Mouse (Mus musculus): ENCODE data around the gene Syngr3. TPM values are rescaled to one million over a fixed set of nuclear protein-coding genes. Genes with fewer than 3 reads are reported as not detected.

The Syngr3 gene
- not detected for total RNA-seq (2021)
- long read RNA-seq, experiment 1 = 0 reads
- long read RNA-seq, experiment 2 = 0 reads

GRCm38 (mm10) chr17:24689251-24690081, at the start of gene Syngr3:
Gene Syngr3, minus strand, starts transcription at chr17:24689955.
- intact Hi-C loops (cut with DNase I; ENCODE audit: low total_unique reads) = no loop called here

GRCm38 (mm10) chr17:24738238-24738637, 48.5 kb upstream of the Syngr3 start:
- no peak for DNase-seq
- intact Hi-C loops (cut with DNase I; ENCODE audit: low total_unique reads) = no loop called here

More at GRCm38 (mm10) chr17:24689251-24690081, at the start of gene Syngr3:
- no peak for DNase-seq

- no peak for DNase-seq
- intact Hi-C loops (cut with DNase I; ENCODE audit: low total_unique reads) = no loop called here
Measured at GRCm38 (mm10) chr17:24737135-24737810, 47.5 kb upstream of the Syngr3 start.

- intact Hi-C loops (cut with DNase I; ENCODE audit: low total_unique reads) = no loop called here
- DNase-seq = peak; percentile 97
Measured at GRCm38 (mm10) chr17:24736330-24737051, 46.7 kb upstream of the Syngr3 start, which contains the start of gene Msrb1. Gene Msrb1, plus strand, starts transcription at chr17:24736642.

GRCm38 (mm10) chr17:24735446-24735845, 45.7 kb upstream of the Syngr3 start:
- intact Hi-C loops (cut with DNase I; ENCODE audit: low total_unique reads) = no loop called here
- no peak for DNase-seq

- no peak for DNase-seq
- intact Hi-C loops (cut with DNase I; ENCODE audit: low total_unique reads) = no loop called here
Measured at GRCm38 (mm10) chr17:24734513-24734912, 44.8 kb upstream of the Syngr3 start.

- DNase-seq = no peak
- intact Hi-C loops (cut with DNase I; ENCODE audit: low total_unique reads) = no loop called here
Measured at GRCm38 (mm10) chr17:24733434-24734050, 43.8 kb upstream of the Syngr3 start.

GRCm38 (mm10) chr17:24732233-24732935, 42.6 kb upstream of the Syngr3 start:
- intact Hi-C loops (cut with DNase I; ENCODE audit: low total_unique reads) = no loop called here
- DNase-seq = peak; percentile 74

- no peak for DNase-seq
- intact Hi-C loops (cut with DNase I; ENCODE audit: low total_unique reads) = no loop called here
Measured at GRCm38 (mm10) chr17:24730787-24731186, 41.0 kb upstream of the Syngr3 start.

GRCm38 (mm10) chr17:24729067-24729466, 39.3 kb upstream of the Syngr3 start:
- intact Hi-C loops (cut with DNase I; ENCODE audit: low total_unique reads) = no loop called here
- no peak for DNase-seq

GRCm38 (mm10) chr17:24728184-24728583, 38.4 kb upstream of the Syngr3 start:
- intact Hi-C loops (cut with DNase I; ENCODE audit: low total_unique reads) = no loop called here
- DNase-seq = no peak

GRCm38 (mm10) chr17:24727618-24728017, 37.9 kb upstream of the Syngr3 start, which contains the start of gene Rpl3l:
Gene Rpl3l, plus strand, starts transcription at chr17:24727820.
- DNase-seq = peak; percentile 66
- intact Hi-C loops (cut with DNase I; ENCODE audit: low total_unique reads) = no loop called here

- no peak for DNase-seq
- intact Hi-C loops (cut with DNase I; ENCODE audit: low total_unique reads) = no loop called here
Measured at GRCm38 (mm10) chr17:24725637-24726390, 36.1 kb upstream of the Syngr3 start.

GRCm38 (mm10) chr17:24724184-24724583, 34.4 kb upstream of the Syngr3 start, which contains the start of gene Ndufb10:
Gene Ndufb10, minus strand, starts transcription at chr17:24724478.
- intact Hi-C loops (cut with DNase I; ENCODE audit: low total_unique reads) = no loop called here
- DNase-seq = peak; percentile 96

GRCm38 (mm10) chr17:24723881-24724180, 34.1 kb upstream of the Syngr3 start:
- DNase-seq = no peak
- intact Hi-C loops (cut with DNase I; ENCODE audit: low total_unique reads) = no loop called here

- no peak for DNase-seq
- intact Hi-C loops (cut with DNase I; ENCODE audit: low total_unique reads) = no loop called here
Measured at GRCm38 (mm10) chr17:24723122-24723880, 33.5 kb upstream of the Syngr3 start.

- intact Hi-C loops (cut with DNase I; ENCODE audit: low total_unique reads) = no loop called here
- no peak for DNase-seq
Measured at GRCm38 (mm10) chr17:24722220-24722924, 32.6 kb upstream of the Syngr3 start.

Data from gastrocnemius, postnatal 14 days (tissue).